Mouse (Mus musculus) left cerebral cortex, adult 11 months (tissue): ENCODE results near the gene Gm21698.
"Not testable (repeated sequence)": the region's sequence is repeated elsewhere in the genome, so short reads cannot be mapped to it uniquely, and the experiment has no call there.

Experiments
- DNase-seq: peaks from one replicate; pipeline ENCODE4 v3.0.0; 2022; ENCODE audit warnings: low spot score

The Gm21698 gene

GRCm38 (mm10) chr5:25988550-25988949 lies at the start of gene Gm21698:
TSS of gene Gm21698 (minus strand) at chr5:25988650.
- DNase-seq: not testable (repeated sequence)

DNA sequence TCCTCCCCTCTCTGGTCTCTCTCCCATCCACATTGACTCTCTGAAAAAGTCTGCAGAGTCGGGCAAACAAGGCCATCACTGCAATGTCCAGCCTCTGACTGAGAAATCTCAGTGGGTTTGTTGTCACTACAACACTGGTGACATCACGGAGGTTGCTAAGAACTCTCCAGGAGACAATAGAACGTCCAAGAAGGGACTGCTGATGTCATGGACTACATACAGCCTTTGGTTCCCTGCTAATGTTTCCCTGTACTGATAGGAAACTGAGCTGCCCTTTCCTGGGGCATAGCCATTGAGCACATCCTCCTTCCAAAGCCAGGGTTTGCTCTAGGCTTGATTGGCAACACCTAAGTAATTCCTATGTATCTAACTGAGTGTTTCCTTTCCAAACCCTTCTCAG lies 34.4 kb upstream of the Gm21698 start, which contains the start of gene Gm5862:
Gm5862 (minus strand) TSS at position 101 of the 400 bp plus-strand sequence.
- not testable (repeated sequence) for DNase-seq

- not testable (repeated sequence) for DNase-seq
These were observed 19.2 kb upstream of the Gm21698 start for GRCm38 (mm10) chr5:26007697-26008096.

GRCm38 (mm10) chr5:26006937-26007695 lies 18.7 kb upstream of the Gm21698 start:
- DNase-seq: not testable (repeated sequence)

DNA sequence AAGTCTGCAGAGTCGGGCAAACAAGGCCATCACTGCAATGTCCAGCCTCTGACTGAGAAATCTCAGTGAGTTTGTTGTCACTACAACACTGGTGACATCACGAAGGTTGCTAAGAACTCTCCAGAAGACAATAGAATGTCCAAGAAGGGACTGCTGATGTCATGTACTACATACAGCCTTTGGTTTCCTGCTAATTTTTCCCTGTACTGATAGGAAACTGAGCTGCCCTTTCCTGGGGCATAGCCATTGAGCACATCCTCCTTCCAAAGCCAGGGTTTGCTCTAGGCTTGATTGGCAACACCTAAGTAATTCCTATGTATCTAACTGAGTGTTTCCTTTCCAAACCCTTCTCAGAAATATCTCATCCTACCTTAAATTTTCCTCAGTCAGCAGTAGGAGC lies 16.2 kb upstream of the Gm21698 start, which contains the start of gene Gm1979:
Gm1979 (minus strand) TSS at position 101 of the 400 bp plus-strand sequence.
- DNase-seq: not testable (repeated sequence)

GRCm38 (mm10) chr5:25972563-25972962 lies 15.9 kb downstream of the Gm21698 start, which contains the start of gene Gm21680:
TSS of gene Gm21680 (minus strand) at chr5:25972663.
- DNase-seq: not testable (repeated sequence)

DNA sequence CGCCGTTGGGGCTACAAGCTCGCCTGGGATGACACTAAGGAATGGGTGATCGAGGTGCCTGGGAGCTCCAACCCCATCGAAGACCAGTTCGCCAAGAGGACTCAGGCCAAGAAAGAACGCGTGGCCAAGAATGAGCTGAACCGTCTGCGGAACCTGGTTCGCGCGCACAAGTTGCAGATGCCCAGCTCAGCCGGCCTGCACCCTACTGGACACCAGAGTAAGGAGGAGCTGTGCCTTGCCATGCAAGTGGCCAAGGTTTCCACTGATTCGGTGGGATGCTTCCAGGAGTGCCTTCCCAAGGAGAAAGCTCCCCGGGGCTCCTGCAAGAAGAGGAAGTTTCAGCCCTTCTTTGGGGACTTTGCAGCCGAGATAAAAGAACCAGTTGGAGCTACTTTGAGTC lies 31.4 kb downstream of the Gm21698 start:
- not testable (repeated sequence) for DNase-seq

- not testable (repeated sequence) for DNase-seq
These were observed 31.8 kb downstream of the Gm21698 start for GRCm38 (mm10) chr5:25956611-25957010.

- DNase-seq: not testable (repeated sequence)
These were observed 34.1 kb downstream of the Gm21698 start, which contains the start of gene Gm21671 for GRCm38 (mm10) chr5:25954317-25954716. TSS of gene Gm21671 (minus strand) at chr5:25954417.

DNA sequence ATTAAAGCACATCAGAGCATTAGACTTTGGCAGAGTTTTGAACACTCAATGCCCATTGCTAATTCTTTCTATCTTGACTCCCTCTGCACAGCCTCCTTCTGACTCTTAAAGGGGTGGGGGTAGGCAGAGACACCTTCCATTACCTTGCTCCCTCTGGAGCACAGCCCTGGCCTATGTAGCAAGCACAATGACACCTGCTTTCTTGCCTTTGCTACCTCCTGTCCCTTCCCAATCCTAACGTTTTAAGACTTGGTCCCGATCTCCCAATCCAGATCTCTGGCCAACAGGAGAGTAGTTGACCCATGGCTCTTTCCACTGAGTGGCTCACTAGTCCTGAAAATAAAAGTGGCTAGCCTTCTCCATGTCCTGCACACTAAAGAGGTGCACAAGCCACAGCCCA lies 43.1 kb downstream of the Gm21698 start:
- not testable (repeated sequence) for DNase-seq

- not testable (repeated sequence) for DNase-seq
These were observed 46.2 kb downstream of the Gm21698 start, which contains the start of gene Gm21663 for GRCm38 (mm10) chr5:25942281-25942680. TSS of gene Gm21663 (minus strand) at chr5:25942381.
